Mouse (Mus musculus): ENCODE results near the gene A930017K11Rik. TPM values are rescaled to one million over a fixed set of nuclear protein-coding genes. Genes with fewer than 3 reads are reported as not detected.

The A930017K11Rik gene
- polyA plus RNA-seq, 1 experiment from 2014 or later = 0.19 TPM

- no peak for DNase-seq (ENCODE audit: low spot score)
- H3K4me3 ChIP-seq = no peak overlapping the region
- H3K27me3 ChIP-seq (ENCODE audit: low read depth, poor library complexity, severe bottlenecking) = no peaks in the 10 kb centered on the region
- H3K4me1 ChIP-seq = peaks cover 18% of the 10 kb centered on the region
- WGBS = 86% methylated on average over 4 of the region's 4 CpGs
- H3K9me3 ChIP-seq (replicated peaks) = no peaks in the 10 kb centered on the region
- no peak overlapping the region for H3K27ac ChIP-seq (replicated peaks)
- H3K36me3 ChIP-seq = peaks cover 28% of the 10 kb centered on the region
Measured at GRCm38 (mm10) chr17:25914295-25914694, 38.1 kb downstream of the A930017K11Rik start.

- H3K27ac ChIP-seq (replicated peaks) = no peak overlapping the region
- peaks cover 28% of the 10 kb centered on the region for H3K36me3 ChIP-seq
- WGBS = 89% methylated on average over 1 of the region's 1 CpGs
- H3K4me1 ChIP-seq = peaks cover 16% of the 10 kb centered on the region
- no peaks in the 10 kb centered on the region for H3K27me3 ChIP-seq (ENCODE audit: low read depth, poor library complexity, severe bottlenecking)
- no peaks in the 10 kb centered on the region for H3K9me3 ChIP-seq (replicated peaks)
- DNase-seq (ENCODE audit: low spot score) = no peak
- no peak overlapping the region for H3K4me3 ChIP-seq
Measured at GRCm38 (mm10) chr17:25913877-25914275, 38.5 kb downstream of the A930017K11Rik start.

- WGBS = 92% methylated on average over 14 of the region's 14 CpGs
- Histone ChIP-seq H3K4me1 (peaks cover 10% of the 10 kb centered on the region), H3K27me3 (ENCODE audit: low read depth, poor library complexity, severe bottlenecking) (no peaks in the 10 kb centered on the region), H3K27ac (replicated peaks) (no peak overlapping the region), H3K36me3 (peaks cover 28% of the 10 kb centered on the region), H3K9me3 (replicated peaks) (no peaks in the 10 kb centered on the region), H3K4me3 (no peak overlapping the region)
- DNase-seq (ENCODE audit: low spot score) = no peak
Measured at GRCm38 (mm10) chr17:25913186-25913876, 39.0 kb downstream of the A930017K11Rik start.

GRCm38 (mm10) chr17:25911816-25912215, 40.5 kb downstream of the A930017K11Rik start:
- H3K36me3 ChIP-seq = peaks cover 19% of the 10 kb centered on the region
- no peaks in the 10 kb centered on the region for H3K4me1 ChIP-seq
- no peak overlapping the region for H3K4me3 ChIP-seq
- H3K27me3 ChIP-seq (ENCODE audit: low read depth, poor library complexity, severe bottlenecking) = no peaks in the 10 kb centered on the region
- DNase-seq (ENCODE audit: low spot score) = no peak
- no peak overlapping the region for H3K27ac ChIP-seq (replicated peaks)
- WGBS = 94% methylated on average over 4 of the region's 4 CpGs
- no peaks in the 10 kb centered on the region for H3K9me3 ChIP-seq (replicated peaks)

- no peaks in the 10 kb centered on the region for H3K4me1 ChIP-seq
- DNase-seq (ENCODE audit: low spot score) = no peak
- WGBS = 89% methylated on average over 2 of the region's 2 CpGs
Measured at GRCm38 (mm10) chr17:25907640-25908039, 44.7 kb downstream of the A930017K11Rik start.

GRCm38 (mm10) chr17:25903061-25903460, 49.3 kb downstream of the A930017K11Rik start:
- Histone ChIP-seq H3K27ac (replicated peaks) (no peak overlapping the region), H3K4me1 (no peaks in the 10 kb centered on the region), H3K9me3 (replicated peaks) (no peaks in the 10 kb centered on the region), H3K27me3 (ENCODE audit: low read depth, poor library complexity, severe bottlenecking) (no peaks in the 10 kb centered on the region), H3K36me3 (peaks cover 14% of the 10 kb centered on the region), H3K4me3 (no peak overlapping the region)
- no peak for DNase-seq (ENCODE audit: low spot score)
- WGBS = 89% methylated on average over 3 of the region's 3 CpGs

More at GRCm38 (mm10) chr17:25907640-25908039, 44.7 kb downstream of the A930017K11Rik start:
- Histone ChIP-seq H3K4me3 (no peak overlapping the region), H3K36me3 (peaks cover 10% of the 10 kb centered on the region), H3K27me3 (ENCODE audit: low read depth, poor library complexity, severe bottlenecking) (no peaks in the 10 kb centered on the region), H3K27ac (replicated peaks) (no peak overlapping the region), H3K9me3 (replicated peaks) (no peaks in the 10 kb centered on the region)

- Histone ChIP-seq H3K27ac (replicated peaks) (no peak overlapping the region), H3K9me3 (replicated peaks) (no peaks in the 10 kb centered on the region), H3K4me1 (peaks cover 18% of the 10 kb centered on the region), H3K27me3 (ENCODE audit: low read depth, poor library complexity, severe bottlenecking) (no peaks in the 10 kb centered on the region), H3K4me3 (no peak overlapping the region), H3K36me3 (peaks cover 14% of the 10 kb centered on the region)
- DNase-seq (ENCODE audit: low spot score) = no peak
- WGBS = 95% methylated on average over 1 of the region's 1 CpGs
Measured at GRCm38 (mm10) chr17:25900193-25900592, 52.2 kb downstream of the A930017K11Rik start.

Other genes with a start within 250 kb of the A930017K11Rik start
- gene Gng13, start 235.4 kb downstream of the A930017K11Rik start, polyA plus RNA-seq (2016; fragmentation: Nextera tagmentation; extraction: Ambion mirVana) = 0.51 and 0.77 TPM in 2 replicates
- 55.9 and 58.9 TPM in 2 replicates for gene Chtf18, start 225.1 kb downstream of the A930017K11Rik start, polyA plus RNA-seq (2016; fragmentation: Nextera tagmentation; extraction: Ambion mirVana)
- 22.5 and 24.7 TPM in 2 replicates for gene Rpusd1, start 224.9 kb downstream of the A930017K11Rik start, polyA plus RNA-seq (2016; fragmentation: Nextera tagmentation; extraction: Ambion mirVana)
- gene Mslnl, start 216.5 kb downstream of the A930017K11Rik start, polyA plus RNA-seq (2016; fragmentation: Nextera tagmentation; extraction: Ambion mirVana) = not detected in 2 replicates
- 0.16 TPM in 1 of 2 replicates, not detected in the other for gene Msln, start 198.2 kb downstream of the A930017K11Rik start, polyA plus RNA-seq (2016; fragmentation: Nextera tagmentation; extraction: Ambion mirVana)
- gene Narfl, start 178.8 kb downstream of the A930017K11Rik start, polyA plus RNA-seq (2016; fragmentation: Nextera tagmentation; extraction: Ambion mirVana) = 28.1 and 29.5 TPM in 2 replicates
- 75.8 and 103 TPM in 2 replicates for gene Haghl, start 166.9 kb downstream of the A930017K11Rik start, polyA plus RNA-seq (2016; fragmentation: Nextera tagmentation; extraction: Ambion mirVana)
- 0.79 and 1.2 TPM in 2 replicates for gene Ccdc78, start 166.0 kb downstream of the A930017K11Rik start, polyA plus RNA-seq (2016; fragmentation: Nextera tagmentation; extraction: Ambion mirVana)
- gene Fam173a, start 159.7 kb downstream of the A930017K11Rik start, polyA plus RNA-seq (2016; fragmentation: Nextera tagmentation; extraction: Ambion mirVana) = 71.8 and 88.0 TPM in 2 replicates
- gene AC134908.4, start 156.9 kb downstream of the A930017K11Rik start, polyA plus RNA-seq (2016; fragmentation: Nextera tagmentation; extraction: Ambion mirVana) = 2.9 TPM in 1 of 2 replicates, not detected in the other
- 174 and 205 TPM in 2 replicates for gene Metrn, start 155.4 kb downstream of the A930017K11Rik start, polyA plus RNA-seq (2016; fragmentation: Nextera tagmentation; extraction: Ambion mirVana)
- 9.3 and 12.4 TPM in 2 replicates for gene Fbxl16, start 143.5 kb downstream of the A930017K11Rik start, polyA plus RNA-seq (2016; fragmentation: Nextera tagmentation; extraction: Ambion mirVana)
- 31.7 and 32.2 TPM in 2 replicates for gene Wdr24, start 128.9 kb downstream of the A930017K11Rik start, polyA plus RNA-seq (2016; fragmentation: Nextera tagmentation; extraction: Ambion mirVana)
- 58.7 and 68.4 TPM in 2 replicates for gene Jmjd8, start 123.7 kb downstream of the A930017K11Rik start, polyA plus RNA-seq (2016; fragmentation: Nextera tagmentation; extraction: Ambion mirVana)
- gene Stub1, start 119.2 kb downstream of the A930017K11Rik start, polyA plus RNA-seq (2016; fragmentation: Nextera tagmentation; extraction: Ambion mirVana) = 381 and 403 TPM in 2 replicates
- 1.7 and 2.7 TPM in 2 replicates for gene Rhbdl1, start 115.3 kb downstream of the A930017K11Rik start, polyA plus RNA-seq (2016; fragmentation: Nextera tagmentation; extraction: Ambion mirVana)
- gene Gm20683, start 110.8 kb downstream of the A930017K11Rik start, polyA plus RNA-seq (2016; fragmentation: Nextera tagmentation; extraction: Ambion mirVana) = 1.7 and 2.2 TPM in 2 replicates
- 23.9 and 25.2 TPM in 2 replicates for gene Rhot2, start 107.7 kb downstream of the A930017K11Rik start, polyA plus RNA-seq (2016; fragmentation: Nextera tagmentation; extraction: Ambion mirVana)
- 53.4 and 53.9 TPM in 2 replicates for gene Wdr90, start 91.1 kb downstream of the A930017K11Rik start, polyA plus RNA-seq (2016; fragmentation: Nextera tagmentation; extraction: Ambion mirVana)
- gene Mcrip2, start 83.8 kb downstream of the A930017K11Rik start, polyA plus RNA-seq (2016; fragmentation: Nextera tagmentation; extraction: Ambion mirVana) = 9.9 and 17.1 TPM in 2 replicates
- gene Mettl26, start 77.5 kb downstream of the A930017K11Rik start, polyA plus RNA-seq (2016; fragmentation: Nextera tagmentation; extraction: Ambion mirVana) = 74.3 and 80.4 TPM in 2 replicates
- gene Wfikkn1, start 71.7 kb downstream of the A930017K11Rik start, polyA plus RNA-seq (2016; fragmentation: Nextera tagmentation; extraction: Ambion mirVana) = 6.1 and 19.7 TPM in 2 replicates
- gene Rab40c, start 32.8 kb downstream of the A930017K11Rik start, polyA plus RNA-seq (2016; fragmentation: Nextera tagmentation; extraction: Ambion mirVana) = 29.8 and 33.6 TPM in 2 replicates
- 64.8 and 67.8 TPM in 2 replicates for gene Pigq, start 7.6 kb downstream of the A930017K11Rik start, polyA plus RNA-seq (2016; fragmentation: Nextera tagmentation; extraction: Ambion mirVana)
- 0.34 TPM in 1 of 2 replicates, not detected in the other for gene Nhlrc4, start 7.6 kb downstream of the A930017K11Rik start, polyA plus RNA-seq (2016; fragmentation: Nextera tagmentation; extraction: Ambion mirVana)
- gene Capn15, start 33.2 kb upstream of the A930017K11Rik start, polyA plus RNA-seq (2016; fragmentation: Nextera tagmentation; extraction: Ambion mirVana) = 27.6 and 29.5 TPM in 2 replicates
- 20.6 and 26.9 TPM in 2 replicates for gene Rab11fip3, start 117.0 kb upstream of the A930017K11Rik start, polyA plus RNA-seq (2016; fragmentation: Nextera tagmentation; extraction: Ambion mirVana)
- 27.8 and 28.2 TPM in 2 replicates for gene Decr2, start 137.8 kb upstream of the A930017K11Rik start, polyA plus RNA-seq (2016; fragmentation: Nextera tagmentation; extraction: Ambion mirVana)
- 87.4 and 106 TPM in 2 replicates for gene Nme4, start 143.0 kb upstream of the A930017K11Rik start, polyA plus RNA-seq (2016; fragmentation: Nextera tagmentation; extraction: Ambion mirVana)
- gene Tmem8, start 160.7 kb upstream of the A930017K11Rik start, polyA plus RNA-seq (2016; fragmentation: Nextera tagmentation; extraction: Ambion mirVana) = 1.6 and 2.0 TPM in 2 replicates
- gene Mrpl28, start 170.9 kb upstream of the A930017K11Rik start, polyA plus RNA-seq (2016; fragmentation: Nextera tagmentation; extraction: Ambion mirVana) = 301 and 332 TPM in 2 replicates
- 9.9 and 10.0 TPM in 2 replicates for gene Axin1, start 186.1 kb upstream of the A930017K11Rik start, polyA plus RNA-seq (2016; fragmentation: Nextera tagmentation; extraction: Ambion mirVana)
- 0.47 and 0.81 TPM in 2 replicates for gene Pdia2, start 246.5 kb upstream of the A930017K11Rik start, polyA plus RNA-seq (2016; fragmentation: Nextera tagmentation; extraction: Ambion mirVana)

All from midbrain, embryonic 10.5 days (tissue).